Mouse (Mus musculus) kidney, adult 2 months (tissue): ENCODE data around the gene Cdk15. TPM values are rescaled to one million over a fixed set of nuclear protein-coding genes. Genes with fewer than 3 reads are reported as not detected.

ENCODE experiments used
- DNase-seq: peaks from one replicate; pipeline ENCODE4 v3.0.0; 2021
- H3K27ac ChIP-seq: fragments of 200-500 bp; 2 replicates; pipeline ENCODE4 v1.5.1; 2012; ENCODE audit warnings: low read depth, low read length, control low read depth, inconsistent platforms; ENCODE audit not compliant: insufficient read depth
- H3K27me3 ChIP-seq: fragments of 200-500 bp; replicated peaks from 2 replicates; pipeline ENCODE4 v1.6.1; 2012; ENCODE audit warnings: mild to moderate bottlenecking, moderate library complexity, low read length, inconsistent platforms; ENCODE audit not compliant: control insufficient read depth, insufficient read depth
- H3K36me3 ChIP-seq: fragments of 200-500 bp; 2 replicates; pipeline ENCODE4 v1.6.1; 2012; ENCODE audit warnings: mild to moderate bottlenecking, moderate library complexity, low read length, inconsistent platforms; ENCODE audit not compliant: control insufficient read depth, insufficient read depth
- H3K4me1 ChIP-seq: fragments of 200-500 bp; 2 replicates; pipeline ENCODE4 v1.6.1; 2011; ENCODE audit warnings: low read length; ENCODE audit not compliant: control insufficient read depth, insufficient read depth
- H3K4me3 ChIP-seq: fragments of 200-500 bp; 2 replicates; pipeline ENCODE4 v1.5.1; 2011; ENCODE audit warnings: mild to moderate bottlenecking, low read depth, low read length, control low read depth; ENCODE audit not compliant: insufficient read depth
- CTCF ChIP-seq: fragments of 200-500 bp; conservative IDR thresholded peaks from 2 replicates; pipeline ENCODE4 v1.5.1; 2011; ENCODE audit warnings: low read depth, mild to moderate bottlenecking, control low read depth, low read length, moderate library complexity, mixed read lengths; ENCODE audit not compliant: insufficient read depth, insufficient read length
- POLR2A ChIP-seq: fragments of 200-500 bp; IDR thresholded peaks from one replicate; pipeline ENCODE4 v1.6.1; 2011; ENCODE audit warnings: low read depth, low read length, control low read depth
- WGBS: fragments of 180-500 bp; shearing (Covaris S2); methylation state at CpG from one replicate; pipeline ENCODE4 v1.1.7; 2018; 5-methylcytosine and 5-hydroxymethylcytosine counted together
- polyA plus RNA-seq: library from polyadenylated mRNA; depleted of rRNA; stranded (reverse); fragments of >200 nt; gene quantifications from 2 replicates; pipeline ENCODE4 v1.2.3, GENCODE M21; 2012

Gene Cdk15
- polyA plus RNA-seq, 1 experiment = 0.13 TPM

- H3K27me3 ChIP-seq = no peaks in the 10 kb centered on the region
- no peaks in the 10 kb centered on the region; the same call in 1 of the 2 replicates for H3K36me3 ChIP-seq
- no peak overlapping the region for H3K4me3 ChIP-seq
- H3K4me1 ChIP-seq = no peaks in the 10 kb centered on the region
- no peak for TF ChIP-seq CTCF
- no peak for TF ChIP-seq POLR2A
- 78% methylated on average over 2 of the region's 2 CpGs for WGBS
- no peak for DNase-seq
- no peak overlapping the region for H3K27ac ChIP-seq
These were observed 35.1 kb upstream of the Cdk15 start for GRCm38 (mm10) chr1:59221591-59221990.

- Histone ChIP-seq H3K4me3 (no peak overlapping the region), H3K4me1 (no peaks in the 10 kb centered on the region), H3K36me3 (no peaks in the 10 kb centered on the region; the same call in 1 of the 2 replicates), H3K27me3 (no peaks in the 10 kb centered on the region), H3K27ac (no peak overlapping the region)
- TF ChIP-seq POLR2A (no peak), CTCF (no peak)
- 88% methylated on average over 7 of the region's 7 CpGs for WGBS
- DNase-seq = no peak
These were observed 34.4 kb upstream of the Cdk15 start for GRCm38 (mm10) chr1:59222101-59222825.

- 92% methylated on average over 7 of the region's 7 CpGs for WGBS
- DNase-seq = no peak
- H3K4me3 ChIP-seq = no peak overlapping the region
- H3K27ac ChIP-seq = no peak overlapping the region
- no peaks in the 10 kb centered on the region for H3K4me1 ChIP-seq
- no peaks in the 10 kb centered on the region for H3K27me3 ChIP-seq
- no peaks in the 10 kb centered on the region for H3K36me3 ChIP-seq
- TF ChIP-seq POLR2A (no peak), CTCF (no peak)
These were observed 28.2 kb upstream of the Cdk15 start for GRCm38 (mm10) chr1:59228552-59228951.

GRCm38 (mm10) chr1:59229187-59229586, 27.5 kb upstream of the Cdk15 start:
- TF ChIP-seq POLR2A (no peak), CTCF (no peak)
- Histone ChIP-seq H3K4me1 (no peaks in the 10 kb centered on the region), H3K27me3 (no peaks in the 10 kb centered on the region), H3K27ac (no peak overlapping the region), H3K4me3 (no peak overlapping the region), H3K36me3 (no peaks in the 10 kb centered on the region)
- 61% methylated on average over 4 of the region's 4 CpGs for WGBS
- no peak for DNase-seq

DNA sequence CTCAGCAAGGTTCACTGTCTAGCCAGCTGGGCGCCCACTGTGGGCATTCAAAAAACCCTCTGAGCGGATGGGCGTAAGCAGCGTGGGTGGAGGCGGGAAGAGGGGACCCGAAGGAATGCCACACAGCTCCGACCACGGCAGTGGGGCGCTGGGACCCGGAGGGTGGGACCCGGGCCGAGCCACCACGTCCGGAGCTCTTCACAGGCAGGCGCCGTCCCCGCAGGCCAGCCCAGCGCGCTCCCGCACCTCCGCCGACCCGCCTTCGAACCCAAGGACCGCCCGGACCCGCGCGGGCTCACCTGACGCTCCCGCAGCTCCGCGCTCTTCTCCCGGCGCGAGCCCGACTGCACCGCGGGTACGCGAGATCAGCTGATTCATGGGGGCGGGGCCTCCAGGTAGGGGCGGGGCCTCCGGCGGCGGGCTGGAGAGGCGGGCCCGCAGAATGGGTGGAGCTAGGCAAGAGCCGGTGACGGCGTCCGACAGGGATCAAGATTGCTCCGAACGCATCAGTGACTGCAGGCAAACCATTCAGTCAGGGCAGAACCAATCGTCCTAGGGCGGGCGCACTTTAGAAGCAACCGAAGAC, 19.8 kb upstream of the Cdk15 start, which contains the start of gene Als2:
Als2 (minus strand) TSS at position 376 of the 586 bp plus-strand sequence.
- WGBS = under 1% methylated on average over 58 of the region's 58 CpGs
- H3K27me3 ChIP-seq = no peaks in the 10 kb centered on the region
- TF ChIP-seq CTCF (no peak), POLR2A (no peak)

GRCm38 (mm10) chr1:59237614-59238211, 19.0 kb upstream of the Cdk15 start:
- DNase-seq = peak; percentile 91
- Histone ChIP-seq H3K4me1 (peaks cover 7% of the 10 kb centered on the region; the same call in 1 of the 2 replicates), H3K36me3 (no peaks in the 10 kb centered on the region), H3K27ac (peak overlapping the region; percentile 70; the same call in 1 of the 2 replicates), H3K4me3 (peak overlapping the region; percentile 70), H3K27me3 (no peaks in the 10 kb centered on the region)
- TF ChIP-seq POLR2A (no peak), CTCF (peak; percentile 89)
- under 1% methylated on average over 19 of the region's 19 CpGs for WGBS

More for the DNA sequence above, 19.8 kb upstream of the Cdk15 start, which contains the start of gene Als2:
- DNase-seq = peak; percentile 99
- Histone ChIP-seq H3K27ac (peak within 1 kb of the TSS; percentile 70), H3K4me1 (peaks cover 7% of the 10 kb centered on the region; the same call in 1 of the 2 replicates), H3K36me3 (no peaks in the 10 kb centered on the region), H3K4me3 (peak within 1 kb of the TSS; percentile 84)

GRCm38 (mm10) chr1:59243770-59244169, 12.9 kb upstream of the Cdk15 start:
- WGBS = 63% methylated on average over 2 of the region's 2 CpGs
- H3K4me1 ChIP-seq = no peaks in the 10 kb centered on the region
- TF ChIP-seq CTCF (no peak), POLR2A (no peak)
- no peaks in the 10 kb centered on the region for H3K27me3 ChIP-seq
- H3K4me3 ChIP-seq = no peak overlapping the region
- H3K36me3 ChIP-seq = no peaks in the 10 kb centered on the region
- no peak overlapping the region for H3K27ac ChIP-seq
- no peak for DNase-seq
